Mouse (Mus musculus): ENCODE data around the gene Tbc1d17. TPM values are rescaled to one million over a fixed set of nuclear protein-coding genes. Genes with fewer than 3 reads are reported as not detected.

The Tbc1d17 gene
- polyA plus RNA-seq, 1 experiment from 2014 or later, result 123 TPM

GRCm38 (mm10) chr7:44824872-44825271 is 24.0 kb downstream of the Tbc1d17 start:
- Histone ChIP-seq H3K9me3 (replicated peaks; ENCODE audit: control insufficient read depth, low read length, poor library complexity, severe bottlenecking) (no peaks in the 10 kb centered on the region), H3K36me3 (ENCODE audit: control insufficient read depth, insufficient read depth, low read length) (peaks cover 12% of the 10 kb centered on the region), H3K4me2 (ENCODE audit: low read length) (no peak overlapping the region), H3K9ac (ENCODE audit: low read depth, low read length) (no peak overlapping the region), H3K27me3 (ENCODE audit: control insufficient read depth, insufficient read depth, low read depth, low read length) (no peaks in the 10 kb centered on the region), H3K27ac (ENCODE audit: low read length) (no peak overlapping the region), H3K4me1 (ENCODE audit: control insufficient read depth, insufficient read depth, low read length) (peaks cover 6% of the 10 kb centered on the region; the same call in 1 of the 2 replicates), H3K4me3 (ENCODE audit: low read depth, low read length) (no peak overlapping the region)
- 25% methylated on average over 3 of the region's 3 CpGs for WGBS
- ATAC-seq, result peak; percentile 70

- Histone ChIP-seq H3K27me3 (ENCODE audit: control insufficient read depth, insufficient read depth, low read depth, low read length) (no peaks in the 10 kb centered on the region), H3K9me3 (replicated peaks; ENCODE audit: control insufficient read depth, low read length, poor library complexity, severe bottlenecking) (no peaks in the 10 kb centered on the region), H3K4me3 (ENCODE audit: low read depth, low read length) (no peak overlapping the region), H3K4me1 (ENCODE audit: control insufficient read depth, insufficient read depth, low read length) (peaks cover 21% of the 10 kb centered on the region), H3K36me3 (ENCODE audit: control insufficient read depth, insufficient read depth, low read length) (peaks cover 1% of the 10 kb centered on the region; the same call in 1 of the 2 replicates), H3K9ac (ENCODE audit: low read depth, low read length) (no peak overlapping the region), H3K4me2 (ENCODE audit: low read length) (no peak overlapping the region), H3K27ac (ENCODE audit: low read length) (no peak overlapping the region)
- ATAC-seq, result no peak
- WGBS, result 38% methylated on average over 7 of the region's 7 CpGs
These were observed 25.5 kb downstream of the Tbc1d17 start for GRCm38 (mm10) chr7:44823409-44823808.

GRCm38 (mm10) chr7:44821666-44822448 is 27.0 kb downstream of the Tbc1d17 start:
- no peak overlapping the region for H3K4me2 ChIP-seq (ENCODE audit: low read length)
- no peaks in the 10 kb centered on the region for H3K36me3 ChIP-seq (ENCODE audit: control insufficient read depth, insufficient read depth, low read length)
- H3K9me3 ChIP-seq (replicated peaks; ENCODE audit: control insufficient read depth, low read length, poor library complexity, severe bottlenecking), result no peaks in the 10 kb centered on the region
- H3K27me3 ChIP-seq (ENCODE audit: control insufficient read depth, insufficient read depth, low read depth, low read length), result no peaks in the 10 kb centered on the region
- WGBS, result 86% methylated on average over 7 of the region's 7 CpGs
- H3K4me3 ChIP-seq (ENCODE audit: low read depth, low read length), result no peak overlapping the region
- no peak for ATAC-seq
- H3K4me1 ChIP-seq (ENCODE audit: control insufficient read depth, insufficient read depth, low read length), result peaks cover 36% of the 10 kb centered on the region
- no peak overlapping the region for H3K9ac ChIP-seq (ENCODE audit: low read depth, low read length)
- H3K27ac ChIP-seq (ENCODE audit: low read length), result no peak overlapping the region

- Histone ChIP-seq H3K4me2 (ENCODE audit: low read length) (no peak overlapping the region), H3K4me3 (ENCODE audit: low read depth, low read length) (no peak overlapping the region), H3K9ac (ENCODE audit: low read depth, low read length) (no peak overlapping the region), H3K9me3 (replicated peaks; ENCODE audit: control insufficient read depth, low read length, poor library complexity, severe bottlenecking) (no peaks in the 10 kb centered on the region), H3K27ac (ENCODE audit: low read length) (no peak overlapping the region), H3K4me1 (ENCODE audit: control insufficient read depth, insufficient read depth, low read length) (peaks cover 36% of the 10 kb centered on the region), H3K36me3 (ENCODE audit: control insufficient read depth, insufficient read depth, low read length) (no peaks in the 10 kb centered on the region), H3K27me3 (ENCODE audit: control insufficient read depth, insufficient read depth, low read depth, low read length) (no peaks in the 10 kb centered on the region)
- no peak for ATAC-seq
- 85% methylated on average over 3 of the region's 3 CpGs for WGBS
These were observed 28.4 kb downstream of the Tbc1d17 start for GRCm38 (mm10) chr7:44820525-44820924.

GRCm38 (mm10) chr7:44819863-44820262 is 29.0 kb downstream of the Tbc1d17 start:
- H3K36me3 ChIP-seq (ENCODE audit: control insufficient read depth, insufficient read depth, low read length), result no peaks in the 10 kb centered on the region
- H3K9ac ChIP-seq (ENCODE audit: low read depth, low read length), result no peak overlapping the region
- no peak overlapping the region for H3K4me3 ChIP-seq (ENCODE audit: low read depth, low read length)
- no peak overlapping the region for H3K27ac ChIP-seq (ENCODE audit: low read length)
- H3K4me2 ChIP-seq (ENCODE audit: low read length), result no peak overlapping the region
- H3K27me3 ChIP-seq (ENCODE audit: control insufficient read depth, insufficient read depth, low read depth, low read length), result no peaks in the 10 kb centered on the region
- ATAC-seq, result no peak
- no peaks in the 10 kb centered on the region for H3K9me3 ChIP-seq (replicated peaks; ENCODE audit: control insufficient read depth, low read length, poor library complexity, severe bottlenecking)
- WGBS, result 71% methylated on average over 5 of the region's 5 CpGs
- H3K4me1 ChIP-seq (ENCODE audit: control insufficient read depth, insufficient read depth, low read length), result peaks cover 42% of the 10 kb centered on the region

- peak overlapping the region; percentile 22 for H3K9ac ChIP-seq (ENCODE audit: low read depth, low read length)
- no peak for ATAC-seq
- no peaks in the 10 kb centered on the region for H3K36me3 ChIP-seq (ENCODE audit: control insufficient read depth, insufficient read depth, low read length)
- H3K4me2 ChIP-seq (ENCODE audit: low read length), result peak overlapping the region; percentile 43
- peaks cover 40% of the 10 kb centered on the region for H3K4me1 ChIP-seq (ENCODE audit: control insufficient read depth, insufficient read depth, low read length)
- no peaks in the 10 kb centered on the region for H3K9me3 ChIP-seq (replicated peaks; ENCODE audit: control insufficient read depth, low read length, poor library complexity, severe bottlenecking)
- H3K4me3 ChIP-seq (ENCODE audit: low read depth, low read length), result no peak overlapping the region
- H3K27ac ChIP-seq (ENCODE audit: low read length), result no peak overlapping the region
- H3K27me3 ChIP-seq (ENCODE audit: control insufficient read depth, insufficient read depth, low read depth, low read length), result no peaks in the 10 kb centered on the region
- WGBS, result 89% methylated on average over 2 of the region's 2 CpGs
These were observed 29.5 kb downstream of the Tbc1d17 start for GRCm38 (mm10) chr7:44819391-44819790.

- WGBS, result 31% methylated on average over 6 of the region's 6 CpGs
- ATAC-seq, result no peak
- no peak overlapping the region for H3K27ac ChIP-seq (ENCODE audit: low read length)
- H3K27me3 ChIP-seq (ENCODE audit: control insufficient read depth, insufficient read depth, low read depth, low read length), result no peaks in the 10 kb centered on the region
- H3K36me3 ChIP-seq (ENCODE audit: control insufficient read depth, insufficient read depth, low read length), result no peaks in the 10 kb centered on the region
- H3K9me3 ChIP-seq (replicated peaks; ENCODE audit: control insufficient read depth, low read length, poor library complexity, severe bottlenecking), result no peaks in the 10 kb centered on the region
- peak overlapping the region; percentile 22 for H3K9ac ChIP-seq (ENCODE audit: low read depth, low read length)
- H3K4me3 ChIP-seq (ENCODE audit: low read depth, low read length), result peak overlapping the region; percentile 11; the same call in 1 of the 2 replicates
- H3K4me2 ChIP-seq (ENCODE audit: low read length), result peak overlapping the region; percentile 43
- H3K4me1 ChIP-seq (ENCODE audit: control insufficient read depth, insufficient read depth, low read length), result peaks cover 40% of the 10 kb centered on the region
These were observed 30.1 kb downstream of the Tbc1d17 start for GRCm38 (mm10) chr7:44818751-44819235.

- no peaks in the 10 kb centered on the region for H3K27me3 ChIP-seq (ENCODE audit: control insufficient read depth, insufficient read depth, low read depth, low read length)
- H3K36me3 ChIP-seq (ENCODE audit: control insufficient read depth, insufficient read depth, low read length), result no peaks in the 10 kb centered on the region
- ATAC-seq, result no peak
- H3K27ac ChIP-seq (ENCODE audit: low read length), result no peak overlapping the region
- H3K9me3 ChIP-seq (replicated peaks; ENCODE audit: control insufficient read depth, low read length, poor library complexity, severe bottlenecking), result no peaks in the 10 kb centered on the region
- no peak overlapping the region; the same call in 1 of the 2 replicates for H3K9ac ChIP-seq (ENCODE audit: low read depth, low read length)
- H3K4me2 ChIP-seq (ENCODE audit: low read length), result peak overlapping the region; percentile 68
- WGBS, result 22% methylated on average over 2 of the region's 2 CpGs
- H3K4me1 ChIP-seq (ENCODE audit: control insufficient read depth, insufficient read depth, low read length), result peaks cover 40% of the 10 kb centered on the region
- 0 out of 2 replicates have a peak overlapping the region, but pooled peaks have one; percentile 89 for H3K4me3 ChIP-seq (ENCODE audit: low read depth, low read length)
These were observed 30.7 kb downstream of the Tbc1d17 start for GRCm38 (mm10) chr7:44818164-44818563.

GRCm38 (mm10) chr7:44817441-44817840 is 31.4 kb downstream of the Tbc1d17 start:
- Histone ChIP-seq H3K27ac (ENCODE audit: low read length) (no peak overlapping the region), H3K9ac (ENCODE audit: low read depth, low read length) (peak overlapping the region; percentile 92), H3K4me3 (ENCODE audit: low read depth, low read length) (peak overlapping the region; percentile 89), H3K27me3 (ENCODE audit: control insufficient read depth, insufficient read depth, low read depth, low read length) (no peaks in the 10 kb centered on the region), H3K4me2 (ENCODE audit: low read length) (peak overlapping the region; percentile 68), H3K4me1 (ENCODE audit: control insufficient read depth, insufficient read depth, low read length) (peaks cover 40% of the 10 kb centered on the region), H3K9me3 (replicated peaks; ENCODE audit: control insufficient read depth, low read length, poor library complexity, severe bottlenecking) (no peaks in the 10 kb centered on the region), H3K36me3 (ENCODE audit: control insufficient read depth, insufficient read depth, low read length) (no peaks in the 10 kb centered on the region)
- no peak for ATAC-seq
- 31% methylated on average over 3 of the region's 3 CpGs for WGBS
